Mouse (Mus musculus): ENCODE data around the gene Lrp1. TPM values are rescaled to one million over a fixed set of nuclear protein-coding genes. Genes with fewer than 3 reads are reported as not detected.

Lrp1 gene
- total and polyA plus RNA-seq, 3 experiments = 3.1 to 51.2 (median 11.8) TPM

DNA sequence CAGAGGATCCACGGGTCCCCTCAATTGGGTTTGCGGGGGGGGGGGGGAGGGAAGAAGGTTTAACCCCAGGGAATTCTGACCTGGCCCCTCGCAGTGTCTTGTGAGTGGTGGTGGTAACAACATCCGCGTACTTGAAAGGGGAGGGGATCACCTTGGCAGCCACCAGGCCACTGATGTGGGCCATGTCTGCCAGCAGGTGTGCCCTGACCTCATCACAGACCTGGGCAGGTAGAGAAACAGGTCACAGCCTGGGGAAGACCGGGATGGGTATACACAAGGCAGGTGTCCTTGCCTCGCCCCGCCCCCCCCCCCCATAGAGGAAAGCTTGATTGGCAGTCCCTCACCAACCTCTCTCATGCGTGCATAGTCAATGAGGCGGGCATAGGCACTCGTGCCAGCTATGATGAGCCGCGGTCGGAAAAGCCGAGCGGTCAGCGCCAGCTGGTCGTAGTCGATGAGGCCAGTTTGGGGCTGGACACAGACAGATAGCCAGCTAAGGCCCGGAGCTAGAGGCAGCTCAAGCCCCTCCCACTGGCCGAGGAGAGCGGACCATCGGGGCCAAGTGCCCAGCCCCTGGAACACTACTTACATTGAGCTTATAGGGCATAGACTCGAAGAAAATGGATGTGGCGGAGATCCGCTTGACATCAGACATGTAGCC is 101.8 kb downstream of the Lrp1 start:
- H3K4me1 ChIP-seq (ENCODE audit: control insufficient read depth in 1 of 2, insufficient read depth in 2 of 2) = peaks cover 18 to 58% of the 10 kb centered on the region in 2 experiments
- H3K4me2 ChIP-seq (ENCODE audit: insufficient read depth, low read depth, poor library complexity, severe bottlenecking) = no peak overlapping the region
- no peak for DNase-seq (ENCODE audit: extremely low read depth)
- H3K27me3 ChIP-seq (replicated peaks) = peaks cover 5% of the 10 kb centered on the region
- H3K9ac ChIP-seq (ENCODE audit: insufficient read depth, low read depth) = no peak overlapping the region
- no peak for TF ChIP-seq MEF2A (IDR thresholded peaks at IDR 0.05; ENCODE audit: borderline replicate concordance, low read depth, low read length)
- TF ChIP-seq ZNF384 (IDR thresholded peaks at IDR 0.05; ENCODE audit: low read depth, low read length) = no peak
- TF ChIP-seq RAD21 (IDR thresholded peaks at IDR 0.05; ENCODE audit: low read depth, low read length) = no peak
- no peak for TF ChIP-seq POLR2A (IDR thresholded peaks at IDR 0.05; ENCODE audit: low read depth, low read length)
- TF ChIP-seq E2F4 (IDR thresholded peaks at IDR 0.05; ENCODE audit: insufficient replicate concordance, low read depth, low read length) = no peak
- TF ChIP-seq JUN (IDR thresholded peaks at IDR 0.05; ENCODE audit: insufficient read depth, low read depth, low read length) = no peak
- TF ChIP-seq CTCF (conservative IDR thresholded peaks at IDR 0.05 in 1 of 2, IDR thresholded peaks at IDR 0.05 in 1 of 2; ENCODE audit: low read depth in 2 of 2, low read length in 2 of 2) = no peak
- no peak for TF ChIP-seq RCOR1 (conservative IDR thresholded peaks at IDR 0.05; ENCODE audit: low read depth, low read length)
- no peak for TF ChIP-seq HCFC1 (IDR thresholded peaks at IDR 0.05; ENCODE audit: low read depth, low read length)
- TF ChIP-seq IRF4 (IDR thresholded peaks at IDR 0.05; ENCODE audit: low read depth, low read length) = no peak
- no peak for TF ChIP-seq GABPA (IDR thresholded peaks at IDR 0.05; ENCODE audit: insufficient replicate concordance, low read depth, low read length)
- TF ChIP-seq MAZ (IDR thresholded peaks at IDR 0.05; ENCODE audit: low read depth, low read length) = no peak
- no peak for TF ChIP-seq USF2 (conservative IDR thresholded peaks at IDR 0.05; ENCODE audit: low read depth, low read length)
- no peak for TF ChIP-seq MYC (IDR thresholded peaks at IDR 0.05; ENCODE audit: low read depth, low read length)
- TF ChIP-seq MAFK (IDR thresholded peaks at IDR 0.05; ENCODE audit: insufficient replicate concordance, low read length) = no peak
- TF ChIP-seq SIN3A (IDR thresholded peaks at IDR 0.05; ENCODE audit: low read length) = no peak
- TF ChIP-seq PAX5 (IDR thresholded peaks at IDR 0.05; ENCODE audit: low read length) = no peak
- no peak overlapping the region for H3K27ac ChIP-seq (ENCODE audit: insufficient read depth, low read depth)
- H3K4me3 ChIP-seq (replicated peaks in 1 of 3; ENCODE audit: low read depth in 2 of 3, low read length in 2 of 3, poor library complexity in 1 of 3) = no peak overlapping the region
- peaks cover 28% of the 10 kb centered on the region for H3K79me2 ChIP-seq (replicated peaks; ENCODE audit: control insufficient read depth, extremely low read depth, insufficient read depth, poor library complexity, severe bottlenecking)
- peaks cover 37 to 57% of the 10 kb centered on the region in 2 experiments for H3K36me3 ChIP-seq (replicated peaks in 1 of 2; ENCODE audit: control insufficient read depth in 1 of 2, insufficient read depth in 1 of 2, low read length in 1 of 2)
- no peaks in the 10 kb centered on the region for H3K9me3 ChIP-seq (replicated peaks; ENCODE audit: low read length)
- in situ Hi-C loops (cut with MboI; ENCODE audit: low pct_ligation_motif_present, low pct_unique_long_range_greater_than_20kb, low sequenced_read_pairs) = no loop called here
- dilution Hi-C loops (cut with MboI; ENCODE audit: extremely low pct_ligation_motif_present, extremely low pct_unique_long_range_greater_than_20kb, low sequenced_read_pairs) = no loop called here

DNA sequence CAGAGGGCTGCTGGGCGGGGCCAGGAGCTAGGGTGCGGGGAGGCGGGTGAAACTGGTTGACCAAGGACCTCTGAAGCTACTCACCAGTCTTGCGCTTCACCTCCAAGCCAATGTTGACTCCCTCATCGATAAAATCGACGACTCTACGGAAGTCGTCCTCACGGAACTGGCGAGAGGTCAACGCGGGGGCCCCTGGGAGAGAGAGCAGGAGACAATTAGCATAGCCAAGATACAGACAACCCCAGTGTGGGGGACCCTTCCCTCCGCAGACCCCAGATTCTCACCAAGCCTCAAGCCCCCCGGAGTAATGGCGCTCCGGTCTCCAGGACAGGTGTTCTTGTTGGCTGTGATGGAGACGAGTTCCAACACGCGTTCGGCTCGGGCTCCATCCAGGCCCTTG is 103.0 kb downstream of the Lrp1 start:
- Histone ChIP-seq H3K4me2 (ENCODE audit: insufficient read depth, low read depth, poor library complexity, severe bottlenecking) (no peak overlapping the region), H3K27me3 (replicated peaks) (peaks cover 2% of the 10 kb centered on the region), H3K79me2 (replicated peaks; ENCODE audit: control insufficient read depth, extremely low read depth, insufficient read depth, poor library complexity, severe bottlenecking) (peaks cover 28% of the 10 kb centered on the region), H3K4me3 (replicated peaks in 1 of 3; ENCODE audit: low read depth in 2 of 3, low read length in 2 of 3, poor library complexity in 1 of 3) (no peak overlapping the region), H3K9me3 (replicated peaks; ENCODE audit: low read length) (no peaks in the 10 kb centered on the region), H3K9ac (ENCODE audit: insufficient read depth, low read depth) (no peak overlapping the region), H3K27ac (ENCODE audit: insufficient read depth, low read depth) (no peak overlapping the region), H3K4me1 (ENCODE audit: control insufficient read depth in 1 of 2, insufficient read depth in 2 of 2) (peaks cover 24 to 70% of the 10 kb centered on the region in 2 experiments), H3K36me3 (replicated peaks in 1 of 2; ENCODE audit: control insufficient read depth in 1 of 2, insufficient read depth in 1 of 2, low read length in 1 of 2) (peaks cover 37 to 57% of the 10 kb centered on the region in 2 experiments)
- dilution Hi-C loops (cut with MboI; ENCODE audit: extremely low pct_ligation_motif_present, extremely low pct_unique_long_range_greater_than_20kb, low sequenced_read_pairs) (no loop called here), in situ Hi-C loops (cut with MboI; ENCODE audit: low pct_ligation_motif_present, low pct_unique_long_range_greater_than_20kb, low sequenced_read_pairs) (no loop called here)
- no peak for TF ChIP-seq SMC3 (IDR thresholded peaks at IDR 0.05; ENCODE audit: low read depth, low read length)
- TF ChIP-seq JUND (conservative IDR thresholded peaks at IDR 0.05; ENCODE audit: low read depth, low read length) = no peak
- TF ChIP-seq ZMIZ1 (IDR thresholded peaks at IDR 0.05; ENCODE audit: low read depth, low read length) = no peak
- DNase-seq (ENCODE audit: extremely low read depth) = no peak
